Mouse (Mus musculus) heart, postnatal 0 days (tissue): ENCODE data around the gene Arhgef15. TPM values are rescaled to one million over a fixed set of nuclear protein-coding genes. Genes with fewer than 3 reads are reported as not detected.
"Not testable (repeated sequence)": the region's sequence is repeated elsewhere in the genome, so short reads cannot be mapped to it uniquely, and the experiment has no call there.

Source experiments
- ATAC-seq: fragments of 200-750 bp; cut with Nextera tagmentation; 2 replicates; pipeline ENCODE4 v1.8.0; 2017; ENCODE audit warnings: low read depth, moderate number of reproducible peaks, moderate library complexity; ENCODE audit not compliant: insufficient read depth
- DNase-seq: peaks from one replicate; pipeline ENCODE4 v3.0.0-alpha.2; 2016; ENCODE audit warnings: low spot score
- H3K27ac ChIP-seq: fragments of 300-500 bp; sonication (generic); 2 replicates; pipeline ENCODE4 v1.5.1; 2014; ENCODE audit warnings: low read depth, mild to moderate bottlenecking
- H3K27me3 ChIP-seq: fragments of 300-500 bp; sonication (generic); 2 replicates; pipeline ENCODE4 v1.6.1; 2014; ENCODE audit warnings: low read length, mixed read lengths; ENCODE audit not compliant: control insufficient read depth, insufficient read depth
- H3K36me3 ChIP-seq: fragments of 300-500 bp; sonication (generic); replicated peaks from 2 replicates; pipeline ENCODE4 v1.6.1; 2014; ENCODE audit warnings: low read length, mixed read lengths; ENCODE audit not compliant: control insufficient read depth, insufficient read depth
- H3K4me1 ChIP-seq: fragments of 300-500 bp; sonication (generic); 2 replicates; pipeline ENCODE4 v1.6.1; 2014; ENCODE audit warnings: antibody characterized with exemption; ENCODE audit not compliant: control insufficient read depth, insufficient read depth
- H3K4me2 ChIP-seq: fragments of 300-500 bp; sonication (generic); 2 replicates; pipeline ENCODE4 v1.6.1; 2014; ENCODE audit warnings: low read depth, mild to moderate bottlenecking, low read length, moderate library complexity
- H3K4me3 ChIP-seq: fragments of 300-500 bp; sonication (generic); 2 replicates; pipeline ENCODE4 v1.5.1; 2014; ENCODE audit warnings: low read depth, low read length
- H3K9ac ChIP-seq: fragments of 300-500 bp; sonication (generic); replicated peaks from 2 replicates; pipeline ENCODE4 v1.6.1; 2014; ENCODE audit warnings: low read depth, low read length, mixed read lengths
- H3K9me3 ChIP-seq: fragments of 300-500 bp; sonication (generic); replicated peaks from 2 replicates; pipeline ENCODE4 v1.6.1; 2016; ENCODE audit warnings: low read length; ENCODE audit not compliant: control insufficient read depth
- CTCF ChIP-seq: IDR thresholded peaks from 2 replicates; pipeline ENCODE4 v1.5.1; 2016; ENCODE audit warnings: antibody characterized with exemption, control low read depth, low read depth
- EP300 ChIP-seq: IDR thresholded peaks from 2 replicates; pipeline ENCODE4 v1.6.1; 2016; ENCODE audit warnings: antibody characterized with exemption, low read depth
- WGBS: fragments of 180-500 bp; shearing (Covaris S2); extraction: QIAGEN DNeasy Blood & Tissue Kit; methylation state at CpG from one replicate; pipeline ENCODE4 v1.1.7; 2014; 5-methylcytosine and 5-hydroxymethylcytosine counted together
- polyA plus RNA-seq: library from polyadenylated mRNA; unstranded; fragments of >200 nt; fragmentation: Nextera tagmentation; extraction: Ambion mirVana; gene quantifications from 2 replicates; pipeline ENCODE4 v1.2.1, GENCODE M21; 2015
- total RNA-seq: library from RNA; depleted of rRNA; stranded (reverse); fragments of >200 nt; gene quantifications from 2 replicates; pipeline ENCODE4 v1.2.3, GENCODE M21; 2014; ENCODE audit warnings: low replicate concordance

Arhgef15 gene
- total and polyA plus RNA-seq, 2 experiments from 2014 or later = 11.6 to 19.8 TPM

- H3K36me3 ChIP-seq = no peaks in the 10 kb centered on the region
- ATAC-seq = no peak
- no peak overlapping the region for H3K27ac ChIP-seq
Measured at GRCm38 (mm10) chr11:68979320-68979733, 22.0 kb upstream of the Arhgef15 start.

GRCm38 (mm10) chr11:68975601-68976000, 18.3 kb upstream of the Arhgef15 start:
- Histone ChIP-seq H3K27ac (no peak overlapping the region), H3K4me2 (no peak overlapping the region), H3K27me3 (no peaks in the 10 kb centered on the region), H3K9ac (no peak overlapping the region), H3K4me3 (no peak overlapping the region), H3K4me1 (peaks cover 22% of the 10 kb centered on the region), H3K9me3 (no peaks in the 10 kb centered on the region), H3K36me3 (no peaks in the 10 kb centered on the region)
- DNase-seq (no peak), ATAC-seq (no peak)
- 88% methylated on average over 1 of the region's 1 CpGs for WGBS
- no peak for TF ChIP-seq EP300
- no peak for TF ChIP-seq CTCF

More at GRCm38 (mm10) chr11:68979320-68979733, 22.0 kb upstream of the Arhgef15 start:
- Histone ChIP-seq H3K9me3 (no peaks in the 10 kb centered on the region), H3K9ac (no peak overlapping the region), H3K4me3 (no peak overlapping the region), H3K4me1 (no peaks in the 10 kb centered on the region), H3K27me3 (no peaks in the 10 kb centered on the region), H3K4me2 (no peak overlapping the region)
- no peak for DNase-seq
- WGBS = 56% methylated on average over 5 of the region's 5 CpGs
- TF ChIP-seq EP300 (no peak), CTCF (no peak)

DNA sequence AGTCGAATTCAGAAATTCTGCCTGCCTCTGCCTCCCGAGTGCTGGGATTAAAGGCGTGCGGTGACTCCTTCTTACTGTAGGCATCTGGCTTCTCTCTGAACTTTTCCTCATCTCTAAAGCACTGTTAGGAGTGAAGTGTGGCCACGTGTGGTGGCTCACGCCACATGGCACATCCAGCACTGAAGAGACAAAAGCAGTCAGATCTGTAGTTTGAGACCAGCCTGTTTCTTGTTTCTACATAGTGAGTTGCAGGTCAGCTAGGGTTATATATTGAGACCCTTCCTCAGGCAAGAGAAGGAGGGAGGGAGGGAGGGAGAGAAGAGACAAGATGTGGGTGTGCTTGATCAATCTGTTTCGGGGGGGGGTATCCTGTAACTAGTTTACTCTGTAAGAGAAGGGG, 17.8 kb upstream of the Arhgef15 start, which contains the start of gene Rangrf:
TSS of gene Rangrf (minus strand) at position 101 of the 400 bp plus-strand sequence.
- Histone ChIP-seq H3K27ac (no peak within 1 kb of the TSS), H3K4me2 (peak within 1 kb of the TSS; percentile 65), H3K9ac (no peak within 1 kb of the TSS), H3K4me1 (peaks cover 27% of the 10 kb centered on the region), H3K36me3 (no peaks in the 10 kb centered on the region), H3K9me3 (no peaks in the 10 kb centered on the region), H3K27me3 (no peaks in the 10 kb centered on the region), H3K4me3 (peak within 1 kb of the TSS; percentile 46)
- TF ChIP-seq EP300 (no peak), CTCF (no peak)
- ATAC-seq (no peak), DNase-seq (no peak)
- WGBS = 65% methylated on average over 7 of the region's 7 CpGs

GRCm38 (mm10) chr11:68974059-68974450, 16.8 kb upstream of the Arhgef15 start:
- TF ChIP-seq CTCF = no peak
- TF ChIP-seq EP300 = no peak
- Histone ChIP-seq H3K9me3 (no peaks in the 10 kb centered on the region), H3K9ac (no peak overlapping the region), H3K27ac (no peak overlapping the region), H3K4me1 (peaks cover 28% of the 10 kb centered on the region), H3K4me2 (peak overlapping the region; percentile 65), H3K27me3 (no peaks in the 10 kb centered on the region), H3K36me3 (no peaks in the 10 kb centered on the region), H3K4me3 (peak overlapping the region; percentile 46)
- no peak for ATAC-seq
- no peak for DNase-seq
- 31% methylated on average over 6 of the region's 6 CpGs for WGBS

DNA sequence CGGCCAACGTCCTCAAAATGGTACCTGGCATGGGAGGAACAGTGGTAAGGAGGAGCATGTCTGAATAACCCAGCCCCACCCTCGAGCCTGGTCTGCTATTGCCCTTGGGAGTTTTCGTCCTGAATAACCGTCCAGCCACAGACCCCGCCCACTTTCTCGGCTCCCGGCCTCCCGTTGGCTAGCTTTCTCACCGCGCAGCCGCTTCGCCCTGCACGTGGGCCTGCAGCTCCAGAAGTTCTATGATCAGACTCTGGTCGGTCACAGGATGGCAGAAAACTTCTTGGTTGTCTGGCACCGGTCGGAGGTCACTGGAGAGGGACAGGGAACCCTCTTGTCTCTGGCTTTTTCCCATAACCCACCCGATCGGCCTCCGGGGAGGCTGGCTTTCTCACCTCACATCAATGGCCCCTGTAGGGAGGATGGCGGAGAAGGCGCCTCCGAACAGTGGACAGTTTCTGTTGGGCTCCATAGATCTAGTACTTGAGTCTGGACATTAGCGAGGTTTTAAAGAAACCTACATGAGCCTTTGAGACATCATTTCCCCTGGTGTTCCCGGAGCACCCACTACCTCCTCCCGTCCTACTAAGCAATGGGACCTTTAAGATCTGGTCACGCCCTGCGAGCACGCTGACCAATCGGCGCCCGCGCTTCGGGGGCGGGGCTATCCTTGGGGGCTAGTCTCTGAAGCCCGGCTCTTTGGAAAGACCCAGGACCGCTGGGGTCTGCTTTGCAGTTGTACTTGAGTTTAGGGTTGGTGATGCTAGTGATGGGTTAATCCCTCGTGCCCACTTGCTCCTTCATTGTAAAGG, 16.2 kb upstream of the Arhgef15 start:
- not testable (repeated sequence) for H3K36me3 ChIP-seq, H3K27me3 ChIP-seq, H3K9me3 ChIP-seq, H3K9ac ChIP-seq
- peak; percentile 85 for DNase-seq
- TF ChIP-seq EP300 = 0 out of 2 replicates have a peak, but pooled peaks have one; percentile 24
- peak overlapping the region; percentile 46 for H3K4me3 ChIP-seq
- H3K4me1 ChIP-seq = peaks cover 28% of the 10 kb centered on the region
- ATAC-seq = peak; percentile 90
- H3K4me2 ChIP-seq = peak overlapping the region; percentile 65
- WGBS = under 1% methylated on average over 35 of the region's 38 CpGs
- H3K27ac ChIP-seq = peak overlapping the region; percentile 61
